Mouse (Mus musculus): Measurements from ENCODE around the gene Prrc2a. TPM values are rescaled to one million over a fixed set of nuclear protein-coding genes. Genes with fewer than 3 reads are reported as not detected.

Prrc2a gene
- polyA plus RNA-seq, 1 experiment from 2014 or later = 37.9 TPM

Other genes starting within 250 kb of the Prrc2a start
- gene Neu1, start 233.6 kb downstream of the Prrc2a start, polyA plus RNA-seq (2021; fragmentation: Nextera tagmentation) = 30.2 and 37.0 TPM in 2 replicates
- gene Hspa1b, start 205.7 kb downstream of the Prrc2a start, polyA plus RNA-seq (2021; fragmentation: Nextera tagmentation) = 0.48 and 1.1 TPM in 2 replicates
- gene Gm20481, start 195.0 kb downstream of the Prrc2a start, polyA plus RNA-seq (2021; fragmentation: Nextera tagmentation) = not detected in 2 replicates
- gene Hspa1a, start 192.7 kb downstream of the Prrc2a start, polyA plus RNA-seq (2021; fragmentation: Nextera tagmentation) = 5.3 and 7.0 TPM in 2 replicates
- 0.90 and 1.5 TPM in 2 replicates for gene Hspa1l, start 192.2 kb downstream of the Prrc2a start, polyA plus RNA-seq (2021; fragmentation: Nextera tagmentation)
- gene Lsm2, start 183.0 kb downstream of the Prrc2a start, polyA plus RNA-seq (2021; fragmentation: Nextera tagmentation) = 33.6 and 33.9 TPM in 2 replicates
- gene Vars, start 163.9 kb downstream of the Prrc2a start, polyA plus RNA-seq (2021; fragmentation: Nextera tagmentation) = 15.7 and 17.2 TPM in 2 replicates
- 0.13 and 0.25 TPM in 2 replicates for gene Vwa7, start 148.3 kb downstream of the Prrc2a start, polyA plus RNA-seq (2021; fragmentation: Nextera tagmentation)
- 0.89 and 0.92 TPM in 2 replicates for gene Sapcd1, start 136.9 kb downstream of the Prrc2a start, polyA plus RNA-seq (2021; fragmentation: Nextera tagmentation)
- gene Msh5, start 118.2 kb downstream of the Prrc2a start, polyA plus RNA-seq (2021; fragmentation: Nextera tagmentation) = 0.37 and 0.45 TPM in 2 replicates
- gene Clic1, start 114.9 kb downstream of the Prrc2a start, polyA plus RNA-seq (2021; fragmentation: Nextera tagmentation) = 22.7 and 26.4 TPM in 2 replicates
- gene Ddah2, start 105.9 kb downstream of the Prrc2a start, polyA plus RNA-seq (2021; fragmentation: Nextera tagmentation) = 20.0 and 22.8 TPM in 2 replicates
- gene Ly6g6c, start 99.5 kb downstream of the Prrc2a start, polyA plus RNA-seq (2021; fragmentation: Nextera tagmentation) = not detected in 2 replicates
- not detected in 2 replicates for gene Mpig6b, start 98.7 kb downstream of the Prrc2a start, polyA plus RNA-seq (2021; fragmentation: Nextera tagmentation)
- 2.4 and 3.7 TPM in 2 replicates for gene Ly6g6e, start 88.0 kb downstream of the Prrc2a start, polyA plus RNA-seq (2021; fragmentation: Nextera tagmentation)
- gene Ly6g6d, start 86.8 kb downstream of the Prrc2a start, polyA plus RNA-seq (2021; fragmentation: Nextera tagmentation) = 1.6 and 2.3 TPM in 2 replicates
- 1.6 and 2.2 TPM in 2 replicates for gene Ly6g6f, start 79.3 kb downstream of the Prrc2a start, polyA plus RNA-seq (2021; fragmentation: Nextera tagmentation)
- 102 and 121 TPM in 2 replicates for gene Abhd16a, start 75.6 kb downstream of the Prrc2a start, polyA plus RNA-seq (2021; fragmentation: Nextera tagmentation)
- not detected in 2 replicates for gene Ly6g5c, start 56.6 kb downstream of the Prrc2a start, polyA plus RNA-seq (2021; fragmentation: Nextera tagmentation)
- gene Ly6g5b, start 49.5 kb downstream of the Prrc2a start, polyA plus RNA-seq (2021; fragmentation: Nextera tagmentation) = not detected in 2 replicates
- gene Gpank1, start 43.4 kb downstream of the Prrc2a start, polyA plus RNA-seq (2021; fragmentation: Nextera tagmentation) = 21.2 and 22.7 TPM in 2 replicates
- gene Csnk2b, start 42.8 kb downstream of the Prrc2a start, polyA plus RNA-seq (2021; fragmentation: Nextera tagmentation) = 240 and 277 TPM in 2 replicates
- gene D17H6S53E, start 38.5 kb downstream of the Prrc2a start, polyA plus RNA-seq (2021; fragmentation: Nextera tagmentation) = 32.3 and 43.2 TPM in 2 replicates
- not detected in 2 replicates for gene Apom, start 32.8 kb downstream of the Prrc2a start, polyA plus RNA-seq (2021; fragmentation: Nextera tagmentation)
- gene Bag6, start 29.7 kb downstream of the Prrc2a start, polyA plus RNA-seq (2021; fragmentation: Nextera tagmentation) = 59.0 and 84.6 TPM in 2 replicates
- gene Aif1, start 11.2 kb upstream of the Prrc2a start, polyA plus RNA-seq (2021; fragmentation: Nextera tagmentation) = 32.2 and 36.1 TPM in 2 replicates
- 26.1 and 36.8 TPM in 2 replicates for gene Lst1, start 23.5 kb upstream of the Prrc2a start, polyA plus RNA-seq (2021; fragmentation: Nextera tagmentation)
- 0.48 and 0.93 TPM in 2 replicates for gene Ltb, start 29.5 kb upstream of the Prrc2a start, polyA plus RNA-seq (2021; fragmentation: Nextera tagmentation)
- gene Tnf, start 37.1 kb upstream of the Prrc2a start, polyA plus RNA-seq (2021; fragmentation: Nextera tagmentation) = not detected in 2 replicates
- 0.15 TPM in 1 of 2 replicates, not detected in the other for gene Lta, start 40.5 kb upstream of the Prrc2a start, polyA plus RNA-seq (2021; fragmentation: Nextera tagmentation)
- not detected in 2 replicates for gene Gm16181, start 55.9 kb upstream of the Prrc2a start, polyA plus RNA-seq (2021; fragmentation: Nextera tagmentation)
- 636 and 753 TPM in 2 replicates for gene Atp6v1g2, start 68.8 kb upstream of the Prrc2a start, polyA plus RNA-seq (2021; fragmentation: Nextera tagmentation)
- 8.9 and 9.3 TPM in 2 replicates for gene Nfkbil1, start 70.9 kb upstream of the Prrc2a start, polyA plus RNA-seq (2021; fragmentation: Nextera tagmentation)
- gene Ddx39b, start 76.8 kb upstream of the Prrc2a start, polyA plus RNA-seq (2021; fragmentation: Nextera tagmentation) = 165 and 169 TPM in 2 replicates
- 62.8 and 80.2 TPM in 2 replicates for gene H2-D1, start 97.8 kb upstream of the Prrc2a start, polyA plus RNA-seq (2021; fragmentation: Nextera tagmentation)
- 0.44 and 0.75 TPM in 2 replicates for gene H2-Q1, start 155.5 kb upstream of the Prrc2a start, polyA plus RNA-seq (2021; fragmentation: Nextera tagmentation)
- gene H2-Q2, start 177.3 kb upstream of the Prrc2a start, polyA plus RNA-seq (2021; fragmentation: Nextera tagmentation) = 0.49 and 0.67 TPM in 2 replicates
- gene H2-Q4, start 214.7 kb upstream of the Prrc2a start, polyA plus RNA-seq (2021; fragmentation: Nextera tagmentation) = 0.29 TPM in 1 of 2 replicates, not detected in the other